Mouse (Mus musculus): ENCODE results near the gene Tspan11. TPM values are rescaled to one million over a fixed set of nuclear protein-coding genes. Genes with fewer than 3 reads are reported as not detected.

Gene Tspan11
- total and polyA plus RNA-seq, 3 experiments = 0.05 TPM; not detected in 2

DNA sequence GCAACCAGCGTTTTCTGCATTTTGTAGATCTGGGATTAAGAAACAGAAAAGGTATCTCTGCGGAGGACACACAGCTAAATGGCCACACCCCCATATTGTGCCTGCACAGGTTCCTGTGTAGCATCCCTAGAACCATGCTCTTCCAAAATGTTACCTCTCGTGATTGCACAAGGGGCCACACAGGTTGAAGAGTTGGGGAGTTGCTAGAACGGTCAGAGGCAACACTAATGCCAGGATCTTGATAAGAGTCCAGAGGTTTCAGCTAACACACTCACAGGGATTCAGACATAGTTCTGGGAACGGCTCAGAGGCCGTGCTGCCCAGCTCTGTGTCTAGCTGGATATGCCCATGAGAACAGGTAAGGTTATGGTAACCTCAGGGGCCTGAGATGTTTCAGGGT is 37.9 kb upstream of the Tspan11 start:
- DNase-seq (ENCODE audit: low spot score) = no peak
- Histone ChIP-seq H3K36me3 (replicated peaks) (no peaks in the 10 kb centered on the region), H3K9me3 (replicated peaks) (peaks cover 67% of the 10 kb centered on the region), H3K4me1 (ENCODE audit: insufficient read depth, low read depth, low read length) (no peaks in the 10 kb centered on the region), H3K4me3 (ENCODE audit: low read depth, low read length) (no peak overlapping the region), H3K27me3 (ENCODE audit: insufficient read depth, low read length) (no peaks in the 10 kb centered on the region)
- TF ChIP-seq GATA2 (IDR thresholded peaks at IDR 0.05; ENCODE audit: borderline replicate concordance, low read depth, low read length) (no peak), TAL1 (conservative IDR thresholded peaks at IDR 0.05; ENCODE audit: low read depth, low read length) (no peak), POLR2AphosphoS5 (IDR thresholded peaks at IDR 0.05; ENCODE audit: insufficient replicate concordance, low read depth, low read length) (no peak), GATA1 (IDR thresholded peaks at IDR 0.05; ENCODE audit: borderline replicate concordance, low read length) (no peak), CTCF (IDR thresholded peaks at IDR 0.05; ENCODE audit: low read depth, low read length) (no peak)
- no peak for ATAC-seq (ENCODE audit: extremely low read depth, insufficient number of reproducible peaks, low FRiP score, poor library complexity, severe bottlenecking)

DNA sequence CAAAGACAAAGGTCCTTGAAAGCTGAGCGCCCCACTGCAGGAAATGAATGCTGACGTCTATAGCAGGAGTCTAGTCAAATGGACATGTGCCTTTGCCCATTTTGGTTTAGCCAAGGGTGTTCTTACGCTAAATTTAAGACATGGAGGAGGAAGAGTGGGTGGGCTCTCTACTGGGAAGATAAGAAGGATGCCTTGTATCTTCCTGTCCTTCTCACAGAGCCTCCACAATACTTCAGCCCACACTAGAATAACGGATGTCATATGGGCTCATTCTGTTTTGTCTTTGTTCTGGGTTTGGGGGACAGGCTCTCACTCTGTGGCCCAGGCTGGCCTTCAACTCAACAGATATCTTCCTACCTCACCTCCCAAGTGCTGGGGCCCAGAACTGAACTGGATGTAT is 35.8 kb upstream of the Tspan11 start:
- no peaks in the 10 kb centered on the region for H3K36me3 ChIP-seq (replicated peaks)
- TF ChIP-seq TAL1 (conservative IDR thresholded peaks at IDR 0.05; ENCODE audit: low read depth, low read length) (no peak), CTCF (IDR thresholded peaks at IDR 0.05; ENCODE audit: low read depth, low read length) (no peak), GATA2 (IDR thresholded peaks at IDR 0.05; ENCODE audit: borderline replicate concordance, low read depth, low read length) (no peak), POLR2AphosphoS5 (IDR thresholded peaks at IDR 0.05; ENCODE audit: insufficient replicate concordance, low read depth, low read length) (no peak), GATA1 (IDR thresholded peaks at IDR 0.05; ENCODE audit: borderline replicate concordance, low read length) (no peak)
- no peaks in the 10 kb centered on the region for H3K4me1 ChIP-seq (ENCODE audit: insufficient read depth, low read depth, low read length)
- DNase-seq (ENCODE audit: low spot score) (no peak), ATAC-seq (ENCODE audit: extremely low read depth, insufficient number of reproducible peaks, low FRiP score, poor library complexity, severe bottlenecking) (no peak)
- no peak overlapping the region for H3K4me3 ChIP-seq (ENCODE audit: low read depth, low read length)
- H3K9me3 ChIP-seq (replicated peaks) = peaks cover 74% of the 10 kb centered on the region
- no peaks in the 10 kb centered on the region for H3K27me3 ChIP-seq (ENCODE audit: insufficient read depth, low read length)

DNA sequence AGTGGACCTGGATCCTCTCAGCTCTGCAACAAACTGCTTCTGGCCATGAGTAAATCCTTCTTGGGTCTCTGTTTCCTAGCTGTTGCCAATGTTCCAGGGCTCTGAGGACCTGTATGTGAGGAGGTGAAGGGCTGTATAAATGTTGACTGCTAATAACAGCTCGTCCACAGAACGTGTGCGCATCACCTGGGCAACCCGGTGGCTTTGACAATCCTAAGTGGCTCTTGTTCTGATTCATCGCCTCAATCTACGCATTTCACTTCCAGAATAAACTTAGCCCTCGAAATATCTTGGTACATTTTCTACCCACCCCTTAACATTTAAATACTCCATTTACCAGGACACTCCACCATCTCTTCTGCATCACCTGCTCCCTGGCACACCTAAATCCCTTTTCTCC is 34.1 kb upstream of the Tspan11 start:
- H3K9me3 ChIP-seq (replicated peaks) = peaks cover 79% of the 10 kb centered on the region
- H3K36me3 ChIP-seq (replicated peaks) = no peaks in the 10 kb centered on the region
- H3K4me3 ChIP-seq (ENCODE audit: low read depth, low read length) = no peak overlapping the region
- no peak for DNase-seq (ENCODE audit: low spot score)
- TF ChIP-seq POLR2AphosphoS5 (IDR thresholded peaks at IDR 0.05; ENCODE audit: insufficient replicate concordance, low read depth, low read length) (no peak), CTCF (IDR thresholded peaks at IDR 0.05; ENCODE audit: low read depth, low read length) (no peak), GATA1 (IDR thresholded peaks at IDR 0.05; ENCODE audit: borderline replicate concordance, low read length) (no peak), TAL1 (conservative IDR thresholded peaks at IDR 0.05; ENCODE audit: low read depth, low read length) (no peak), GATA2 (IDR thresholded peaks at IDR 0.05; ENCODE audit: borderline replicate concordance, low read depth, low read length) (no peak)
- no peaks in the 10 kb centered on the region for H3K27me3 ChIP-seq (ENCODE audit: insufficient read depth, low read length)
- H3K4me1 ChIP-seq (ENCODE audit: insufficient read depth, low read depth, low read length) = no peaks in the 10 kb centered on the region
- ATAC-seq (ENCODE audit: extremely low read depth, insufficient number of reproducible peaks, low FRiP score, poor library complexity, severe bottlenecking) = no peak

DNA sequence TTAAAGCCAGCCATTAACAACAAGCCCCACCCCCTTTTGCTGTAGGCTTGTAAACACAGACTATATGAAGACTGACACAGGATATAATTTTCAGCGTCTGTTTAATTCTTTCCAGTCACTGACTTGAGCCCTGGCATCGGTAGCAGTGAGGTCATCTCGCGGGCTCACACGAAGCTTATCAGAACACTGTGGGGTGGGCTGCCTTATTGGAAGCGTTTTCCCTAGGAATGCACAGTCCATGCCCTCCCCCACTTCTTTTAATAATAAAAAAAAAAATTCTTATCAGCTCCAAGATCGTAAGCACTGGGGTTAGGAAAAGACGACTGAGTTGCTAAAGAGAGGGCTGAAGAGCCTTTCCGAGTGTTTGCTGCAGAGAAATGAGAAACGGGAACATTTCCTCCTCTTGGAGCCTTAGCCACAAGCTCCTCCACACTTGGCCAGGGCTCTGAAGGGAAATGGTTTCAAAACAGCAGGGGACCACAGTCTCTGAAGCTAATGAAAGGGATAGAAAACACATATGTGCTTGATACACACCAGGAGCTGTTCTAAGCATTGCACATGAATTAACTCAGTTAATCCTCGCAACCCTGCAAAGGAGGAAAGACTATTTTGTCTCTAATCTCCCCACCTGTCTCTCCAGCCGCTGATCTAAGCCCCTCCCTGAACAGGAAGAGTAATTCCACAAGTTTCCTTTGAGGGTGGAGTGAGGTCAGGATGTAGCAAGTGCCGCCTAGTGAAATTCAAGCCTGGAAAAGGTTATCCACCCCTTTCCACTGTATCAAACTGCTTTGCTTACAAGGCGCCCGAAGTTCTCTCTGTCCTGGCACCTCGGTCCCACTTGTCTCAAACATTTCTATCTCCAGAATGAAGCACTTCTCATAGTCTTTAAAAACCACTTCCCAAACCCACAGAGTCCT is 33.4 kb upstream of the Tspan11 start:
- no peaks in the 10 kb centered on the region for H3K27me3 ChIP-seq (ENCODE audit: insufficient read depth, low read length)
- H3K9me3 ChIP-seq (replicated peaks) = peaks cover 81% of the 10 kb centered on the region
- no peaks in the 10 kb centered on the region for H3K36me3 ChIP-seq (replicated peaks)
- TF ChIP-seq TAL1 (conservative IDR thresholded peaks at IDR 0.05; ENCODE audit: low read depth, low read length) (no peak), GATA1 (IDR thresholded peaks at IDR 0.05; ENCODE audit: borderline replicate concordance, low read length) (no peak), CTCF (IDR thresholded peaks at IDR 0.05; ENCODE audit: low read depth, low read length) (no peak), POLR2AphosphoS5 (IDR thresholded peaks at IDR 0.05; ENCODE audit: insufficient replicate concordance, low read depth, low read length) (no peak), GATA2 (IDR thresholded peaks at IDR 0.05; ENCODE audit: borderline replicate concordance, low read depth, low read length) (no peak)
- H3K4me3 ChIP-seq (ENCODE audit: low read depth, low read length) = no peak overlapping the region
- no peak for ATAC-seq (ENCODE audit: extremely low read depth, insufficient number of reproducible peaks, low FRiP score, poor library complexity, severe bottlenecking)
- DNase-seq (ENCODE audit: low spot score) = no peak
- no peaks in the 10 kb centered on the region for H3K4me1 ChIP-seq (ENCODE audit: insufficient read depth, low read depth, low read length)

DNA sequence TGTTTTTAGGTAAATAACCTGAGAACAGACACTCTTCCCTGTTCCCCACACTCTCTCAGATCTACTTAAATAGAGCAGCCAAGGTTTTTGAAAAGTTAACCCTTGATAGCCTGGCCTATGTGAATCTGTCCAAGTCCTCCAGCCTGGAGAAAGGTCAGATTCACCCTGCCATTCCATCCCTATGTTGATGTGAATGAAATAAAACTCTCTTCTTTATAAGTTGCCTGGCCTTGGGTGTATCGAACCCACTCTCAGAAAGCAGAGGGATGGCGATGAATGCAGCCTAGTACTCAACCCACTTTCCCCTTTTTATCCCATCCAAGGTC is 32.7 kb upstream of the Tspan11 start:
- Histone ChIP-seq H3K27me3 (ENCODE audit: insufficient read depth, low read length) (no peaks in the 10 kb centered on the region), H3K9me3 (replicated peaks) (peaks cover 75% of the 10 kb centered on the region), H3K36me3 (replicated peaks) (no peaks in the 10 kb centered on the region), H3K4me1 (ENCODE audit: insufficient read depth, low read depth, low read length) (no peaks in the 10 kb centered on the region), H3K4me3 (ENCODE audit: low read depth, low read length) (no peak overlapping the region)
- DNase-seq (ENCODE audit: low spot score) (no peak), ATAC-seq (ENCODE audit: extremely low read depth, insufficient number of reproducible peaks, low FRiP score, poor library complexity, severe bottlenecking) (no peak)
- TF ChIP-seq GATA2 (IDR thresholded peaks at IDR 0.05; ENCODE audit: borderline replicate concordance, low read depth, low read length) = no peak

DNA sequence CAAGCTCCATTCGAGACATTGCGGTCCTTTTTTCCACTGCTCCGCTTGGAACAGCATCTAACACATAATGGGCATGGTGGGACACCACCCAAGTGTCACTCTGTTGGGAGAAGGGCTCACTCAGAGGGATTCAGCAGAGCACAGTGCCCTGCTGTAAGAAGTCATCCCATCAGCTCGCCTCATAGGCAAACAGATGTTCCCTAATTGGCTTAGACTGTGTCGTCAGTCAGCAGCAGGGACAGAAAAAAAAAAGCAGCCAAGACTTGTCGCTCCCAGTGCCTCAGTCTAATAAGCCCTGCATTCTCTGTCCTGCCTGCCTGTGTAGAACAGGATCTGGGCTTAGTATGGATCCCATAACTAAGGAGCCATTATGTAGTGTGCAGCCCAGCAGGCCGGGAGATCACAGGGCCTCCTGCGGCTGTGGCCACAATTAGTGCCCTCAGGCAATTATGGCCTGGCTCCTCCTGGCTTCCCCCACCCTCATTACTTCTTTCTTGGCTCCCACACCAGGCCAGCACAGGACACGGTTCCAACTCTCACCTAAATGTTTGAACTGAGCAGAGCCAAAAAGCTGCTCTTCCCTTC is 31.6 kb upstream of the Tspan11 start:
- Histone ChIP-seq H3K36me3 (replicated peaks) (no peaks in the 10 kb centered on the region), H3K4me1 (ENCODE audit: insufficient read depth, low read depth, low read length) (no peaks in the 10 kb centered on the region), H3K4me3 (ENCODE audit: low read depth, low read length) (no peak overlapping the region), H3K9me3 (replicated peaks) (peaks cover 73% of the 10 kb centered on the region), H3K27me3 (ENCODE audit: insufficient read depth, low read length) (no peaks in the 10 kb centered on the region)
- DNase-seq (ENCODE audit: low spot score) = no peak
- no peak; the same call in 1 of the 2 replicates for ATAC-seq (ENCODE audit: extremely low read depth, insufficient number of reproducible peaks, low FRiP score, poor library complexity, severe bottlenecking)
- TF ChIP-seq TAL1 (conservative IDR thresholded peaks at IDR 0.05; ENCODE audit: low read depth, low read length) (no peak), GATA1 (IDR thresholded peaks at IDR 0.05; ENCODE audit: borderline replicate concordance, low read length) (no peak), GATA2 (IDR thresholded peaks at IDR 0.05; ENCODE audit: borderline replicate concordance, low read depth, low read length) (no peak), CTCF (IDR thresholded peaks at IDR 0.05; ENCODE audit: low read depth, low read length) (no peak)

Data from G1E (cell line).